In genomic region chrX:48623379-48624053, GRCm38 (mm10) we compare ENCODE assay signal across 8 mouse cellular contexts. TPM values are rescaled to one million over a fixed set of nuclear protein-coding genes. Genes with fewer than 3 reads are reported as not detected.
A peak's percentile ranks its signal among the peaks of the same experiment; 100 is the strongest.
DNase-seq lines count a peak whose midpoint lies in the region; ATAC-seq and TF ChIP-seq lines count a peak whose summit lies in the region.

Gene Slc25a14 (plus strand): TSS chrX:48623413.

- no peak within 1 kb of the TSS; the same call in 1 of the 2 replicates for H3K27ac ChIP-seq in bone marrow, adult 2 months (ENCODE audit: control insufficient read depth, insufficient read depth, low read depth, low read length, poor library complexity)
- H3K27ac ChIP-seq in embryonic facial prominence, embryonic 15.5 days (replicated peaks): peak within 1 kb of the TSS; percentile 84
- H3K27ac ChIP-seq in kidney, embryonic 14.5 days (ENCODE audit: low read depth, low read length): peak within 1 kb of the TSS; percentile 82
- H3K27ac ChIP-seq in limb, embryonic 15.5 days: peak within 1 kb of the TSS; percentile 77

- peak; percentile 86 for DNase-seq in 3T3-L1 (ENCODE audit: low read depth, low spot score)
- DNase-seq in heart, adult 8-10 months (ENCODE audit: low spot score): peak; percentile 79
- DNase-seq in monocyte, adult 2 months (ENCODE audit: low read depth in 1 of 2, low spot score in 2 of 2): peak; percentile 14 to 57
- peak; percentile 63 to 68 for DNase-seq in spleen, postnatal 36 days (ENCODE audit: low spot score in 2 of 2)

- WGBS in bone marrow, adult 2 months: 9% methylated on average over 38 of the region's 38 CpGs
- 15% methylated on average over 38 of the region's 38 CpGs for WGBS in embryonic facial prominence, embryonic 15.5 days
- 27% methylated on average over 31 of the region's 38 CpGs for WGBS in kidney, embryonic 14.5 days
- WGBS in limb, embryonic 15.5 days: 24% methylated on average over 38 of the region's 38 CpGs

- H3K4me2 ChIP-seq in embryonic facial prominence, embryonic 15.5 days (replicated peaks): peak within 1 kb of the TSS; percentile 52
- peak within 1 kb of the TSS; percentile 46 for H3K4me2 ChIP-seq in kidney, embryonic 14.5 days (replicated peaks; ENCODE audit: low read depth, low read length)
- peak within 1 kb of the TSS; percentile 48 for H3K4me2 ChIP-seq in limb, embryonic 15.5 days

- no peak for TF ChIP-seq POLR2A in bone marrow, adult 2 months (IDR thresholded peaks at IDR 0.05; ENCODE audit: borderline replicate concordance, control insufficient read depth, low read depth, low read length)

- peak within 1 kb of the TSS; percentile 23; the same call in 1 of the 2 replicates for H3K9ac ChIP-seq in embryonic facial prominence, embryonic 15.5 days
- H3K9ac ChIP-seq in kidney, embryonic 14.5 days (ENCODE audit: low read depth, low read length): peak within 1 kb of the TSS; percentile 58
- H3K9ac ChIP-seq in limb, embryonic 15.5 days: peak within 1 kb of the TSS; percentile 26; the same call in 1 of the 2 replicates

- peak within 1 kb of the TSS; percentile 80 for H3K4me3 ChIP-seq in bone marrow, adult 2 months (replicated peaks; ENCODE audit: control insufficient read depth, low read depth, low read length)
- peak within 1 kb of the TSS; percentile 64 for H3K4me3 ChIP-seq in embryonic facial prominence, embryonic 15.5 days (replicated peaks)
- peak within 1 kb of the TSS; percentile 49 for H3K4me3 ChIP-seq in kidney, embryonic 14.5 days (ENCODE audit: low read length)
- peak within 1 kb of the TSS; percentile 60 for H3K4me3 ChIP-seq in limb, embryonic 15.5 days

- no peak for TF ChIP-seq CTCF in bone marrow, adult 2 months (IDR thresholded peaks at IDR 0.05; ENCODE audit: control insufficient read depth, insufficient read depth, low read length)

- H3K27me3 ChIP-seq in embryonic facial prominence, embryonic 15.5 days: no peaks in the 10 kb centered on the region
- no peaks in the 10 kb centered on the region for H3K27me3 ChIP-seq in kidney, embryonic 14.5 days (ENCODE audit: control insufficient read depth, insufficient read depth, low read length)
- no peaks in the 10 kb centered on the region for H3K27me3 ChIP-seq in limb, embryonic 15.5 days

- no peaks in the 10 kb centered on the region for H3K4me1 ChIP-seq in bone marrow, adult 2 months (ENCODE audit: control insufficient read depth, insufficient read depth, low read length)
- H3K4me1 ChIP-seq in embryonic facial prominence, embryonic 15.5 days: no peaks in the 10 kb centered on the region
- H3K4me1 ChIP-seq in kidney, embryonic 14.5 days (ENCODE audit: control insufficient read depth, insufficient read depth, low read length): no peaks in the 10 kb centered on the region
- H3K4me1 ChIP-seq in limb, embryonic 15.5 days: no peaks in the 10 kb centered on the region

- no peaks in the 10 kb centered on the region for H3K9me3 ChIP-seq in embryonic facial prominence, embryonic 15.5 days (replicated peaks)
- no peaks in the 10 kb centered on the region for H3K9me3 ChIP-seq in kidney, embryonic 14.5 days (ENCODE audit: control insufficient read depth, low read length)
- no peaks in the 10 kb centered on the region for H3K9me3 ChIP-seq in limb, embryonic 15.5 days

- H3K36me3 ChIP-seq in embryonic facial prominence, embryonic 15.5 days: no peaks in the 10 kb centered on the region
- H3K36me3 ChIP-seq in kidney, embryonic 14.5 days (ENCODE audit: control insufficient read depth, insufficient read depth, low read length): no peaks in the 10 kb centered on the region
- H3K36me3 ChIP-seq in limb, embryonic 15.5 days: no peaks in the 10 kb centered on the region

- peak; percentile 92 for ATAC-seq in embryonic facial prominence, embryonic 15.5 days (ENCODE audit: insufficient number of reproducible peaks, low FRiP score, low TSS enrichment, low read depth)
- ATAC-seq in kidney, embryonic 14.5 days (ENCODE audit: low FRiP score, low TSS enrichment): peak; percentile 96
- peak; percentile 85 for ATAC-seq in limb, embryonic 15.5 days (ENCODE audit: insufficient number of reproducible peaks, low FRiP score, low TSS enrichment, low read depth)

RNA-seq across cellular contexts. Expression of gene Slc25a14, which starts in this region (rescaled TPM):
- 2.3 and 3.6 TPM in 2 replicates for polyA plus RNA-seq in bone marrow, adult 2 months (2011; ENCODE audit: insufficient read depth, insufficient read length, low replicate concordance, missing spikeins)
- polyA plus RNA-seq in embryonic facial prominence, embryonic 15.5 days (2015; fragmentation: Nextera tagmentation; extraction: Ambion mirVana): 15.7 and 16.0 TPM in 2 replicates
- 1 to 10 TPM; 1.4 to 2.8 (median 2.2) TPM for total RNA-seq in heart, adult 8-10 months (2022)
- 13.5 and 16.4 TPM in 2 replicates for polyA plus RNA-seq in kidney, embryonic 14.5 days (2014; fragmentation: Nextera tagmentation; extraction: Ambion mirVana)
- 16.2 and 16.3 TPM in 2 replicates for polyA plus RNA-seq in limb, embryonic 15.5 days (2015; fragmentation: Nextera tagmentation; extraction: Ambion mirVana)

Comparison
In these comparisons a context has a peak if more than half of its experiments do, and no peak if none do; other contexts are left out.
1. DNase-seq: peak in every context shown above with its lines; median percentile 86 in 3T3-L1; 79 in heart, adult 8-10 months; 66 in spleen, postnatal 36 days; 36 in monocyte, adult 2 months.